Mouse (Mus musculus) liver, postnatal 0 days (tissue): ENCODE results near the gene Pitpnb.

ENCODE experiments used
- CTCF ChIP-seq: sonication (generic); IDR thresholded peaks from 2 replicates; pipeline ENCODE4 v1.5.1; 2016; ENCODE audit warnings: antibody characterized with exemption, low read depth
- EP300 ChIP-seq: IDR thresholded peaks from 2 replicates; pipeline ENCODE4 v1.6.1; 2016; ENCODE audit warnings: antibody characterized with exemption, low read depth, mild to moderate bottlenecking

- no peak for TF ChIP-seq CTCF
- TF ChIP-seq EP300 = no peak
Observed at GRCm38 (mm10) chr5:111426249-111426648, 95.7 kb downstream of the Pitpnb start.
